Comparison of ENCODE assay signal across 15 mouse cellular contexts in genomic region chrX:36831632-36832031, GRCm38 (mm10). TPM values are rescaled to one million over a fixed set of nuclear protein-coding genes. Genes with fewer than 3 reads are reported as not detected.
DNase-seq lines count a peak whose midpoint lies in the region; ATAC-seq and TF ChIP-seq lines count a peak whose summit lies in the region.
"Had no signal": no experiment of that assay in that cellular context is flagged by ENCODE, and none has a peak within 500 bp of the region (broad histone marks: within the 10 kb centered on the region; RNA-seq: fewer than 3 reads in every experiment).

No protein-coding gene starts in this region.

- H3K4me3 ChIP-seq in kidney, adult 2 months (ENCODE audit: insufficient read depth, low read depth, low read length), result no peak overlapping the region
- no peak overlapping the region for H3K4me3 ChIP-seq in kidney, embryonic 15.5 days (replicated peaks)
- no peak overlapping the region for H3K4me3 ChIP-seq in midbrain, embryonic 14.5 days (replicated peaks; ENCODE audit: low read depth, low read length)
- H3K4me3 ChIP-seq: limb, embryonic 12.5 days; liver, embryonic 15.5 days; neural tube, embryonic 15.5 days had no signal

- no peaks in the 10 kb centered on the region; the same call in 1 of the 2 replicates for H3K4me1 ChIP-seq in kidney, adult 2 months (ENCODE audit: control insufficient read depth, insufficient read depth, low read length)
- H3K4me1 ChIP-seq in kidney, embryonic 15.5 days, result no peaks in the 10 kb centered on the region
- H3K4me1 ChIP-seq in midbrain, embryonic 14.5 days (ENCODE audit: control insufficient read depth, insufficient read depth, low read length), result no peaks in the 10 kb centered on the region
- H3K4me1 ChIP-seq: limb, embryonic 12.5 days; liver, embryonic 15.5 days; neural tube, embryonic 15.5 days had no signal

- H3K27ac ChIP-seq in kidney, adult 2 months (ENCODE audit: insufficient read depth, low read depth, low read length), result no peak overlapping the region
- no peak overlapping the region for H3K27ac ChIP-seq in kidney, embryonic 15.5 days
- no peak overlapping the region for H3K27ac ChIP-seq in midbrain, embryonic 14.5 days (replicated peaks; ENCODE audit: low read depth, low read length)
- H3K27ac ChIP-seq: limb, embryonic 12.5 days; liver, embryonic 15.5 days; neural tube, embryonic 15.5 days had no signal

- no peaks in the 10 kb centered on the region for H3K9me3 ChIP-seq in kidney, embryonic 15.5 days (replicated peaks)
- no peaks in the 10 kb centered on the region for H3K9me3 ChIP-seq in midbrain, embryonic 14.5 days (ENCODE audit: control insufficient read depth, low read length)
- H3K9me3 ChIP-seq: limb, embryonic 12.5 days; liver, embryonic 15.5 days; neural tube, embryonic 15.5 days had no signal

- DNase-seq in kidney, adult 2 months, result peak; percentile 34
- peak; percentile 72 for DNase-seq in MN1 (ENCODE audit: low spot score)
- DNase-seq in brain, adult 2 months (ENCODE audit: low read depth, low spot score), result peak; percentile 68
- DNase-seq in lung, postnatal 25 days (ENCODE audit: low spot score), result peak; percentile 38
- DNase-seq in midbrain, embryonic 14.5 days, result no peak
- DNase-seq in gastrocnemius, postnatal 25 days, result no peak
- DNase-seq: adrenal gland, postnatal 10 days; cerebellum, postnatal 10 days; kidney, postnatal 14 days; retina, postnatal 1 day; thymus, adult 2 months had no signal

- H3K9ac ChIP-seq in kidney, embryonic 15.5 days, result no peak overlapping the region
- H3K9ac ChIP-seq in midbrain, embryonic 14.5 days (replicated peaks; ENCODE audit: low read length), result no peak overlapping the region
- H3K9ac ChIP-seq: limb, embryonic 12.5 days; liver, embryonic 15.5 days; neural tube, embryonic 15.5 days had no signal

- WGBS in kidney, adult 2 months, result 53% methylated on average over 4 of the region's 4 CpGs
- 60% methylated on average over 4 of the region's 4 CpGs for WGBS in kidney, embryonic 15.5 days
- WGBS in midbrain, embryonic 14.5 days, result 83% methylated on average over 4 of the region's 4 CpGs

- no peak for TF ChIP-seq CTCF in kidney, adult 2 months (conservative IDR thresholded peaks at IDR 0.05; ENCODE audit: insufficient read depth, insufficient read length, low read depth, low read length)

- no peaks in the 10 kb centered on the region for H3K27me3 ChIP-seq in kidney, adult 2 months (replicated peaks; ENCODE audit: control insufficient read depth, insufficient read depth, low read length)
- no peaks in the 10 kb centered on the region for H3K27me3 ChIP-seq in kidney, embryonic 15.5 days
- H3K27me3 ChIP-seq in midbrain, embryonic 14.5 days (ENCODE audit: control insufficient read depth, insufficient read depth, low read length), result no peaks in the 10 kb centered on the region
- H3K27me3 ChIP-seq: limb, embryonic 12.5 days; liver, embryonic 15.5 days; neural tube, embryonic 15.5 days had no signal

- H3K36me3 ChIP-seq in kidney, adult 2 months (ENCODE audit: control insufficient read depth, insufficient read depth, low read length), result no peaks in the 10 kb centered on the region
- H3K36me3 ChIP-seq in kidney, embryonic 15.5 days, result no peaks in the 10 kb centered on the region
- H3K36me3 ChIP-seq in midbrain, embryonic 14.5 days (ENCODE audit: control insufficient read depth, insufficient read depth, low read length), result no peaks in the 10 kb centered on the region
- H3K36me3 ChIP-seq: limb, embryonic 12.5 days; liver, embryonic 15.5 days; neural tube, embryonic 15.5 days had no signal

- no peak for TF ChIP-seq POLR2A in kidney, adult 2 months (IDR thresholded peaks at IDR 0.05; ENCODE audit: low read depth, low read length)

- H3K4me2 ChIP-seq in kidney, embryonic 15.5 days, result no peak overlapping the region
- no peak overlapping the region for H3K4me2 ChIP-seq in midbrain, embryonic 14.5 days (ENCODE audit: low read length)
- H3K4me2 ChIP-seq: limb, embryonic 12.5 days; liver, embryonic 15.5 days; neural tube, embryonic 15.5 days had no signal

- no peak for ATAC-seq in kidney, embryonic 15.5 days (replicated peaks; ENCODE audit: low FRiP score)
- ATAC-seq in midbrain, embryonic 14.5 days (ENCODE audit: low FRiP score, low TSS enrichment), result no peak

RNA-seq across cellular contexts. Expression of gene Slc25a5, which starts 36.2 kb away (rescaled TPM):
- 1,901 and 2,104 TPM in 2 replicates for polyA plus RNA-seq in kidney, adult 2 months (2012; rRNA removed)
- 783 and 885 TPM in 2 replicates for polyA plus RNA-seq in kidney, embryonic 15.5 days (2015; fragmentation: Nextera tagmentation; extraction: Ambion mirVana)
- 552 and 571 TPM in 2 replicates for polyA plus RNA-seq in midbrain, embryonic 14.5 days (2014; fragmentation: Nextera tagmentation; extraction: Ambion mirVana)
- 10 to 100 TPM; 78.5 to 87.7 TPM for total RNA-seq in gastrocnemius, postnatal 25 days (2021)

RNA-seq across cellular contexts. Expression of gene Ube2a, which starts 42.1 kb away (rescaled TPM):
- 33.1 and 44.2 TPM in 2 replicates for polyA plus RNA-seq in kidney, adult 2 months (2012; rRNA removed)
- polyA plus RNA-seq in kidney, embryonic 15.5 days (2015; fragmentation: Nextera tagmentation; extraction: Ambion mirVana), result 103 and 118 TPM in 2 replicates
- polyA plus RNA-seq in midbrain, embryonic 14.5 days (2014; fragmentation: Nextera tagmentation; extraction: Ambion mirVana), result 130 and 132 TPM in 2 replicates
- 10 to 100 TPM; 35.5 to 42.7 TPM for total RNA-seq in gastrocnemius, postnatal 25 days (2021)

RNA-seq across cellular contexts. Expression of gene C330007P06Rik, which starts 42.3 kb away (rescaled TPM):
- 13.6 and 17.8 TPM in 2 replicates for polyA plus RNA-seq in kidney, adult 2 months (2012; rRNA removed)
- 30.9 and 32.9 TPM in 2 replicates for polyA plus RNA-seq in kidney, embryonic 15.5 days (2015; fragmentation: Nextera tagmentation; extraction: Ambion mirVana)
- polyA plus RNA-seq in midbrain, embryonic 14.5 days (2014; fragmentation: Nextera tagmentation; extraction: Ambion mirVana), result 15.7 and 23.0 TPM in 2 replicates
- total RNA-seq in gastrocnemius, postnatal 25 days (2021), result 10 to 100 TPM; 10.9 to 11.2 TPM

Comparison
In these comparisons a context has a peak if more than half of its experiments do, and no peak if none do; other contexts are left out.
1. DNase-seq: peak in kidney, adult 2 months (single experiment), MN1 (single experiment), brain, adult 2 months (single experiment) and lung, postnatal 25 days (single experiment); none in midbrain, embryonic 14.5 days (single experiment) and gastrocnemius, postnatal 25 days (single experiment).